Mouse (Mus musculus) neural tube, embryonic 15.5 days (tissue): ENCODE results near the gene Ppp4r3b. TPM values are rescaled to one million over a fixed set of nuclear protein-coding genes. Genes with fewer than 3 reads are reported as not detected.

Experiments used
- ATAC-seq: fragments of 200-750 bp; cut with Nextera tagmentation; 2 replicates; pipeline ENCODE4 v1.8.0; 2017; ENCODE audit warnings: mild to moderate bottlenecking, moderate TSS enrichment, moderate library complexity; ENCODE audit not compliant: low FRiP score
- H3K27ac ChIP-seq: fragments of 300-500 bp; sonication (generic); replicated peaks from 2 replicates; pipeline ENCODE4 v1.5.1; 2015; ENCODE audit warnings: mild to moderate bottlenecking, inconsistent platforms
- H3K27me3 ChIP-seq: fragments of 300-500 bp; sonication (generic); replicated peaks from 2 replicates; pipeline ENCODE4 v1.6.1; 2015; ENCODE audit warnings: inconsistent platforms
- H3K36me3 ChIP-seq: fragments of 300-500 bp; sonication (generic); 2 replicates; pipeline ENCODE4 v1.6.1; 2015; ENCODE audit warnings: inconsistent platforms
- H3K4me1 ChIP-seq: fragments of 300-500 bp; sonication (generic); 2 replicates; pipeline ENCODE4 v1.6.1; 2015; ENCODE audit warnings: inconsistent platforms
- H3K4me2 ChIP-seq: fragments of 300-500 bp; sonication (generic); 2 replicates; pipeline ENCODE4 v1.6.1; 2015; ENCODE audit warnings: inconsistent platforms, mild to moderate bottlenecking, moderate library complexity
- H3K4me3 ChIP-seq: fragments of 300-500 bp; sonication (generic); replicated peaks from 2 replicates; pipeline ENCODE4 v1.5.1; 2015; ENCODE audit warnings: mild to moderate bottlenecking, inconsistent platforms
- H3K9ac ChIP-seq: fragments of 300-500 bp; sonication (generic); replicated peaks from 2 replicates; pipeline ENCODE4 v1.6.1; 2015; ENCODE audit warnings: mild to moderate bottlenecking, inconsistent platforms
- H3K9me3 ChIP-seq: fragments of 300-500 bp; sonication (generic); replicated peaks from 2 replicates; pipeline ENCODE4 v1.6.1; 2016; ENCODE audit warnings: inconsistent platforms
- WGBS: fragments of 180-500 bp; shearing (Covaris S2); methylation state at CpG from one replicate; pipeline ENCODE4 v1.1.7; 2015; ENCODE audit warnings: mixed read lengths; 5-methylcytosine and 5-hydroxymethylcytosine counted together
- polyA plus RNA-seq: library from polyadenylated mRNA; unstranded; fragments of >200 nt; fragmentation: Nextera tagmentation; extraction: Ambion mirVana; gene quantifications from 2 replicates; pipeline ENCODE4 v1.2.1, GENCODE M21; 2015

Ppp4r3b gene
- polyA plus RNA-seq, 1 experiment from 2014 or later = 58.7 TPM

- Histone ChIP-seq H3K4me3 (no peak overlapping the region), H3K9ac (no peak overlapping the region), H3K27ac (no peak overlapping the region), H3K4me2 (no peak overlapping the region), H3K9me3 (no peaks in the 10 kb centered on the region), H3K36me3 (peaks cover 16% of the 10 kb centered on the region), H3K4me1 (peaks cover 8% of the 10 kb centered on the region; the same call in 1 of the 2 replicates), H3K27me3 (no peaks in the 10 kb centered on the region)
- WGBS = 96% methylated on average over 1 of the region's 1 CpGs
- no peak for ATAC-seq
Observed at GRCm38 (mm10) chr11:29239353-29239752, 66.7 kb downstream of the Ppp4r3b start.

GRCm38 (mm10) chr11:29241961-29242360, 69.3 kb downstream of the Ppp4r3b start:
- Histone ChIP-seq H3K4me3 (no peak overlapping the region), H3K27me3 (no peaks in the 10 kb centered on the region), H3K36me3 (peaks cover 16% of the 10 kb centered on the region), H3K9me3 (no peaks in the 10 kb centered on the region), H3K9ac (no peak overlapping the region), H3K27ac (no peak overlapping the region), H3K4me1 (peaks cover 30% of the 10 kb centered on the region), H3K4me2 (no peak overlapping the region)
- 73% methylated on average over 4 of the region's 4 CpGs for WGBS
- ATAC-seq = no peak

GRCm38 (mm10) chr11:29245988-29246387, 73.3 kb downstream of the Ppp4r3b start:
- peaks cover 34% of the 10 kb centered on the region for H3K4me1 ChIP-seq
- no peak for ATAC-seq
- no peaks in the 10 kb centered on the region for H3K9me3 ChIP-seq
- peak overlapping the region; percentile 63 for H3K4me2 ChIP-seq
- no peak overlapping the region for H3K27ac ChIP-seq
- H3K36me3 ChIP-seq = peaks cover 16% of the 10 kb centered on the region
- H3K4me3 ChIP-seq = peak overlapping the region; percentile 95
- no peaks in the 10 kb centered on the region for H3K27me3 ChIP-seq
- peak overlapping the region; percentile 82; the same call in 1 of the 2 replicates for H3K9ac ChIP-seq
- 62% methylated on average over 4 of the region's 4 CpGs for WGBS

GRCm38 (mm10) chr11:29246883-29247650, 74.4 kb downstream of the Ppp4r3b start, which contains the start of gene Cfap36:
Cfap36 (minus strand) TSS chr11:29247409.
- peak; percentile 100 for ATAC-seq
- Histone ChIP-seq H3K4me3 (peak within 1 kb of the TSS; percentile 95), H3K4me2 (peak within 1 kb of the TSS; percentile 63), H3K9me3 (no peaks in the 10 kb centered on the region), H3K27ac (peak within 1 kb of the TSS; percentile 91), H3K9ac (peak within 1 kb of the TSS; percentile 82), H3K36me3 (peaks cover 10% of the 10 kb centered on the region; the same call in 1 of the 2 replicates), H3K4me1 (peaks cover 34% of the 10 kb centered on the region), H3K27me3 (no peaks in the 10 kb centered on the region)
- WGBS = under 1% methylated on average over 53 of the region's 53 CpGs

- ATAC-seq = peak; percentile 26
- H3K4me2 ChIP-seq = peak overlapping the region; percentile 51
- H3K4me1 ChIP-seq = peaks cover 34% of the 10 kb centered on the region
- peaks cover 5% of the 10 kb centered on the region; the same call in 1 of the 2 replicates for H3K36me3 ChIP-seq
- no peak overlapping the region for H3K9ac ChIP-seq
- H3K9me3 ChIP-seq = no peaks in the 10 kb centered on the region
- H3K27me3 ChIP-seq = no peaks in the 10 kb centered on the region
- H3K27ac ChIP-seq = peak overlapping the region; percentile 56; the same call in 1 of the 2 replicates
- 100% methylated on average over 1 of the region's 1 CpGs for whole genome bisulfite sequencing
- H3K4me3 ChIP-seq = peak overlapping the region; percentile 95
Observed at GRCm38 (mm10) chr11:29247725-29248124, 75.0 kb downstream of the Ppp4r3b start.

- no peak for ATAC-seq
- Histone ChIP-seq H3K4me2 (no peak overlapping the region), H3K4me1 (peaks cover 32% of the 10 kb centered on the region), H3K27ac (no peak overlapping the region), H3K27me3 (no peaks in the 10 kb centered on the region), H3K9ac (no peak overlapping the region), H3K4me3 (no peak overlapping the region), H3K36me3 (peaks cover 4% of the 10 kb centered on the region; the same call in 1 of the 2 replicates), H3K9me3 (no peaks in the 10 kb centered on the region)
- WGBS = 91% methylated on average over 5 of the region's 5 CpGs
Observed at GRCm38 (mm10) chr11:29248386-29248785, 75.7 kb downstream of the Ppp4r3b start.

- WGBS = 83% methylated on average over 1 of the region's 1 CpGs
Observed at GRCm38 (mm10) chr11:29254643-29255042, 82.0 kb downstream of the Ppp4r3b start.

GRCm38 (mm10) chr11:29267824-29268223, 95.1 kb downstream of the Ppp4r3b start:
- H3K4me3 ChIP-seq = no peak overlapping the region

More at GRCm38 (mm10) chr11:29254643-29255042, 82.0 kb downstream of the Ppp4r3b start:
- Histone ChIP-seq H3K27ac (no peak overlapping the region), H3K9me3 (no peaks in the 10 kb centered on the region), H3K9ac (no peak overlapping the region), H3K4me3 (no peak overlapping the region), H3K4me2 (no peak overlapping the region), H3K4me1 (no peaks in the 10 kb centered on the region), H3K27me3 (no peaks in the 10 kb centered on the region), H3K36me3 (no peaks in the 10 kb centered on the region)
- ATAC-seq = no peak

More at GRCm38 (mm10) chr11:29267824-29268223, 95.1 kb downstream of the Ppp4r3b start:
- H3K4me2 ChIP-seq = no peak overlapping the region
- H3K9ac ChIP-seq = no peak overlapping the region
- no peaks in the 10 kb centered on the region for H3K9me3 ChIP-seq
- no peaks in the 10 kb centered on the region for H3K36me3 ChIP-seq
- no peak overlapping the region for H3K27ac ChIP-seq
- H3K4me1 ChIP-seq = no peaks in the 10 kb centered on the region
- 36% methylated on average over 3 of the region's 3 CpGs for WGBS
- no peaks in the 10 kb centered on the region for H3K27me3 ChIP-seq
- no peak for ATAC-seq

Other genes starting within 250 kb of the Ppp4r3b start
- gene Pnpt1, start 42.1 kb upstream of the Ppp4r3b start, polyA plus RNA-seq = 26.1 and 32.1 TPM in 2 replicates
- gene Cfap36, start 74.5 kb downstream of the Ppp4r3b start, polyA plus RNA-seq = 133 and 144 TPM in 2 replicates
- 79.9 and 88.8 TPM in 2 replicates for gene Ccdc88a, start 200.8 kb downstream of the Ppp4r3b start, polyA plus RNA-seq